Comparison of ENCODE assay signal across 7 mouse cellular contexts in the genomic region with DNA sequence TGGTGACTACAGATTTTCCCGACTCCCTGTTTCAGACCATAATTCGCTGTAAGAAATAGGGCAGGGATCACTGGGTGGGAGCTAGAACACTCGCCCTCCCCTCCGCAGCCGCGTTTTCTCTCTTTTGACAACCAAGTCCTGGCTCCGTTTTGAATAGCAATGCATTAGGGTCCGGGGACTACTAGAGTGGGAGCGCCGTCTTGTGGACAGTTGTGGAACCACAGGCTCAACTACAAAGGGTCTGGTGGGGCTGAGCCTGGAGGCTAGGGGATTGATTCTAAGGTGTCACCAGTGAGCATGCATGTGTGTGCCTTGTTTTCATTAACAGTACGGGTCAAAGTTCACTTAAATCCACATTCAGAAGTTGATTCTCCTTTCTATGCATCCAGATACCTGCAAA. TPM values are rescaled to one million over a fixed set of nuclear protein-coding genes. Genes with fewer than 3 reads are reported as not detected.
A peak's percentile ranks its signal among the peaks of the same experiment; 100 is the strongest.
DNase-seq lines count a peak whose midpoint lies in the region; ATAC-seq lines count a peak whose summit lies in the region.

No protein-coding gene starts in this region.

- H3K9ac ChIP-seq in midbrain, embryonic 12.5 days (replicated peaks) = no peak overlapping the region

- H3K27ac ChIP-seq in limb, embryonic 10.5 days = no peak overlapping the region
- H3K27ac ChIP-seq in midbrain, embryonic 12.5 days (replicated peaks) = no peak overlapping the region

- peak; percentile 85 for DNase-seq in adrenal gland, postnatal 10 days
- DNase-seq in embryo, embryonic 9.5 days (ENCODE audit: extremely low spot score) = peak; percentile 82
- peak; percentile 65 for DNase-seq in kidney, adult 11 months
- peak; percentile 90 for DNase-seq in limb, embryonic 10.5 days (ENCODE audit: low spot score)
- peak; percentile 60 for DNase-seq in spleen, adult 12 weeks (ENCODE audit: low spot score)

- peaks cover 53% of the 10 kb centered on the region for H3K27me3 ChIP-seq in limb, embryonic 10.5 days (ENCODE audit: low read depth, poor library complexity, severe bottlenecking)
- peaks cover 35% of the 10 kb centered on the region for H3K27me3 ChIP-seq in midbrain, embryonic 12.5 days

- peak; percentile 34 for ATAC-seq in granulocyte monocyte progenitor cell, adult 5-6 weeks (replicated peaks; ENCODE audit: poor library complexity, severe bottlenecking)
- ATAC-seq in midbrain, embryonic 12.5 days (ENCODE audit: low FRiP score, low read depth) = peak; percentile 61

- H3K4me1 ChIP-seq in limb, embryonic 10.5 days = peaks cover 8% of the 10 kb centered on the region; the same call in 1 of the 2 replicates
- peaks cover 17% of the 10 kb centered on the region for H3K4me1 ChIP-seq in midbrain, embryonic 12.5 days

- 2% methylated on average over 11 of the region's 11 CpGs for WGBS in limb, embryonic 10.5 days
- WGBS in midbrain, embryonic 12.5 days = under 1% methylated on average over 11 of the region's 11 CpGs

- 0 out of 2 replicates have a peak overlapping the region, but pooled peaks have one; percentile 18 for H3K4me3 ChIP-seq in limb, embryonic 10.5 days
- no peak overlapping the region for H3K4me3 ChIP-seq in midbrain, embryonic 12.5 days

- H3K4me2 ChIP-seq in midbrain, embryonic 12.5 days (replicated peaks) = peak overlapping the region; percentile 32

- no peaks in the 10 kb centered on the region for H3K36me3 ChIP-seq in limb, embryonic 10.5 days
- no peaks in the 10 kb centered on the region for H3K36me3 ChIP-seq in midbrain, embryonic 12.5 days

- no peaks in the 10 kb centered on the region for H3K9me3 ChIP-seq in limb, embryonic 10.5 days (replicated peaks)
- H3K9me3 ChIP-seq in midbrain, embryonic 12.5 days = no peaks in the 10 kb centered on the region

RNA-seq across cellular contexts. Expression of gene Slc35c1, which starts 26.1 kb away (rescaled TPM):
- 10 to 100 TPM; 14.7 to 17.6 TPM for total RNA-seq in adrenal gland, postnatal 10 days (2021)
- total RNA-seq in granulocyte monocyte progenitor cell, adult 5-6 weeks (2014; fragmentation: Nextera tagmentation) = 84.7 and 86.6 TPM in 2 replicates
- 23.4 and 23.8 TPM in 2 replicates for total RNA-seq in granulocyte monocyte progenitor cell, adult 5-6 weeks (2017)
- polyA plus RNA-seq in limb, embryonic 10.5 days (2016; fragmentation: Nextera tagmentation; extraction: Ambion mirVana) = 11.1 and 11.2 TPM in 2 replicates
- polyA plus RNA-seq in midbrain, embryonic 12.5 days (2016; fragmentation: Nextera tagmentation; extraction: Ambion mirVana) = 9.3 TPM in 2 replicates

RNA-seq across cellular contexts. Expression of gene Cry2, which starts 52.6 kb away (rescaled TPM):
- total RNA-seq in adrenal gland, postnatal 10 days (2021) = 10 to 100 TPM; 39.3 to 41.9 TPM
- total RNA-seq in granulocyte monocyte progenitor cell, adult 5-6 weeks (2014; fragmentation: Nextera tagmentation) = 12.3 and 15.8 TPM in 2 replicates
- 8.4 and 8.7 TPM in 2 replicates for total RNA-seq in granulocyte monocyte progenitor cell, adult 5-6 weeks (2017)
- polyA plus RNA-seq in limb, embryonic 10.5 days (2016; fragmentation: Nextera tagmentation; extraction: Ambion mirVana) = 19.0 and 25.2 TPM in 2 replicates
- polyA plus RNA-seq in midbrain, embryonic 12.5 days (2016; fragmentation: Nextera tagmentation; extraction: Ambion mirVana) = 36.1 and 37.7 TPM in 2 replicates
